Mouse (Mus musculus) liver, embryonic 14.5 days (tissue): ENCODE measurements around the gene Mical2.

Experiments used
- CTCF ChIP-seq: IDR thresholded peaks from 2 replicates; pipeline ENCODE4 v1.5.1; 2016; ENCODE audit warnings: antibody characterized with exemption, low read depth, control low read depth
- EP300 ChIP-seq: IDR thresholded peaks from 2 replicates; pipeline ENCODE4 v1.6.1; 2016; ENCODE audit warnings: antibody characterized with exemption, low read depth

DNA sequence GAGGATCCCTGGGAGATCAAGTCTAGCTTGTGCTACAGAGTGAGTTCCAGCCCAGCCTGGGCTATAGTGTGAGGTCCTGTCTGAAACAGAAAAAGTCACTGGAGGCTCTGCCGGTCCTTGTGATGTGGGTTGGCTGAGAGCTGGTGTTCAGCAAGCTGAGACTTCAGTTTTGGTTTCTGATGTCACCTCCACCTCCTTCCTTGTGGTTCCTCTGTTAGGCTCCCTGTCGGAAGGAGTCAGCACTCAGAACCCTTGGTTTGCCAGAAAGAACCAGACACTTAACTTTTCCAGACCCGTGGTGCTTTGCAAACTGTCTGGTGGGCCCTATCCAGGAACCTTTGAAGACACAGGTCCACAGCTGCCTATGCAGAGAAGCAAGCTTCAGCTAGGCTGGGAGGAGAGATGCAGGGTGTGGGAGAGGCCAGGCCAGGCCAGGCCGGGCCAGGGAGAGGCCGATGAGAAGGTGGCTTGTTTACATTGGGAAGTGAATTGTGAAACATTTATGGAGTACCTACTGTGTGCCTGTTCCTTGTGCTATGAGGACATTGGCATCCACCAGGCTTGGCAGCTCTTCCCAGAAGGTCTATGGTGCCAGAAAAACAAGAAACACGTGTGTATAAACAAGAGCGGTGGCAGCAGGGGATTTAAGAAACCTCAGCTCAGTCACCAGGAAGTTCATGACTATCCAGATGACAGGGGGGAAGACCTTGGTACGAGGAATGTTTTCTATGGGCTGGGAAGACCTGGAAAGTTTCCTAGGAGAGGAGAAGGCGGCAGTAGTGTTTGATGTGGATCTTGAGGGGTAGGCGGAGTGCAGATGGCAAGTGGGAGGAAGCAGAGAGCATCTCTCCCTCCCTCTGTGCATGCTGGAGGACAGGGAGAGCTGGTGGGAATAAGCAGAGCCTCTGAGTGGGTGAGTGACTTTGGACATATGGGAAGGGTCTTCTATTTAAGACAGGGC lies 13.4 kb downstream of the Mical2 start:
- TF ChIP-seq CTCF (no peak), EP300 (no peak)
